Mouse (Mus musculus) bone marrow macrophage, adult 2 months (primary cell): ENCODE measurements at regions not wholly inside any gene's neighbourhood (a gene's known extent, or its start where the extent isn't known, plus 50 kb on each side); places are given as distances from the start of the nearest gene placed in this dataset.

Experiments
- CTCF ChIP-seq: IDR thresholded peaks from 2 replicates; pipeline ENCODE4 v1.5.1; 2012; ENCODE audit warnings: low read depth, mild to moderate bottlenecking, low read length, moderate library complexity
- POLR2A ChIP-seq: IDR thresholded peaks from 2 replicates; pipeline ENCODE4 v1.6.1; 2012; ENCODE audit warnings: mild to moderate bottlenecking, low read depth, low read length, borderline replicate concordance

DNA sequence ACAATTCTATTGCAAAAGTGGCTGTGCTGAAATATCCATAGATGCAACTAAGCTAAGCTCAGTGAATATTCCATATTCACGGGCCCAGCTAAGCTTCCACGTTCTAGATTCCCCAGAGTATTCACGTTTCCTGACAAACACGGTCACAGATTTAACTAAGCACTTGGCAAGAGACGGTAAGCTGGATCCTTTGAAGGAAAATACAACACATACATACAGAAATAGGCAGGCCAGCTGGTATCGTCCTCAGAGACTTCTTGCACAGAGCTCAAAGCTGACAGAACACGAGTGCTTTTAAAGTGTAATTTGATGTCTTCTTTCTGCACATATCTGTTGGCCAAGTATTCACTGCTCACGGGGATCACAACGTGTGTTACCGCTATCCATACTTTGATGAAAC lies 126.3 kb upstream of the Nudt7 start:
- TF ChIP-seq CTCF (no peak), POLR2A (no peak)
